Mouse (Mus musculus) telencephalon, adult 2 months (tissue): ENCODE data around the gene Renbp.

Source experiments
- DNase-seq: peaks from one replicate; pipeline ENCODE4 v3.0.0-alpha.2; 2011; ENCODE audit warnings: low read depth, low spot score

Renbp gene

DNA sequence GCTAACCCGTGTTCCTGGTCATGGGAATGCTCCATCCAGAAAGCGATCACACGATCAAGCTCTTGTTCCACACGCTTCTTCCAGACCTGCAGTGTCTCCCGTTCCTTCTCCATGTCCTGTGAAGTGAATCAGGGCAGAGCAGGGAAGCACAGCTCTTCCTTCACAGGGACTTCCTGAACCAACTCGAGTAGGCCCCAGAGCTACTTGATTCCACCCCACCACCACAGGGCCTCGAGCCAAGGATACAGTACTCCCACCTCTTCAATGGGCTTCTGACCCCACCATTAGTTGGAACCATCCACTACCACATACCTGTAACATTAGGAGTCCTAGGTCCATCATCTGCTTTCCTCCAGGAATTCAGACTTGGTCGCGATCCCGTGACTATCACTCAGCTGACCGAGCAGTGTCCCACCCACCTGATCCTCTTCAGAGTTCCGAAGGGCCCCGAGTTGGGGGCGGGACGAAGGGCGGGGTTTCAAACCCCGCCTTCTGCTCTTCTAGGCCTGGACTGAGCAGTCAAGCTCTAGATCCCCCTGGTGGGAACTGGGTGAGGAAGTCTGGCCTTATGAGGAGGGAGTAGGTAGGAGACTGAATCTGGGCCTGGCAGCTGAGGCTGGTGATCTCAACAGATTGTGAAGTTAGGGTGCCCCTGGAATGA, at the start of gene Renbp:
Gene Renbp, minus strand, starts transcription at position 449 of the 661 bp plus-strand sequence.
- DNase-seq, result no peak

GRCm38 (mm10) chrX:73977783-73978182, 47.1 kb upstream of the Renbp start:
- DNase-seq, result no peak

DNA sequence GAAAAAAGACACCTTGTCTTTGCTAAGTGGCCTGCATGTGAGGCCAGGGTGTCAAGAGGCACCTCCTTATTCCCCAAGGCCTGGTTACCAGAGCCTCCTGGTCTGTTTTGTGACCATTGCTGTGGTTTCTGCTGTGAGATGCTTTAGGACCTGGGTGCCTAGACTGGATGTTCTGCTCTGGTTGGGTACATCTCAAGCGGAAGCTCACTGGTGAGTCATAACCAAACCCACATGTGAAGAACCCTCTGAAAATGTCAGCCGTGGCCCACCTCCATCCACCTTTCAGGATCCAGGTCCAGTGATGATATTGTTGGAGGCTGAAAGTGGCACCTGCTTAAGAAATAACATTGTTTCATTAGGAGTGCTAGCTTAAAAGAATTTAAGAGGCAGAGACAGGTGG, 45.6 kb upstream of the Renbp start:
- no peak for DNase-seq

DNA sequence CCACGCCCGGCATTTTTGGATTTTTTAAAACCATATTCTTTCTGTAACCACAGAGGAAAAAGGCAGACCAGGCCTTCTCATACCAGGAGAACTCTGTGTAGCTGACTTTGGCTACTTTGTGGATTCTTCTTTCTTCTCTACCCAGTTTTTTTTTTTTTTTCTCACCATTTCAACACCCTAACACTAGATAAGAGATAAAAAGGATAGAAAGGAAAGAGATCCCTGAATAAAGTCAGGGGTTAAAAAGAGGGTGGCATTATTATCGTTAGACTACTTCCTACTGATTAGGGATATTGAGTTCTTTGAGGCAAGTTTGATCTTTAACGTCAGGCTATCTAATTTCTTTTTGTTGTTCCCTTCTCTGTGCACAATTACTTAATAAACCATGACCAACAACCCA, 42.1 kb upstream of the Renbp start:
- no peak for DNase-seq

DNA sequence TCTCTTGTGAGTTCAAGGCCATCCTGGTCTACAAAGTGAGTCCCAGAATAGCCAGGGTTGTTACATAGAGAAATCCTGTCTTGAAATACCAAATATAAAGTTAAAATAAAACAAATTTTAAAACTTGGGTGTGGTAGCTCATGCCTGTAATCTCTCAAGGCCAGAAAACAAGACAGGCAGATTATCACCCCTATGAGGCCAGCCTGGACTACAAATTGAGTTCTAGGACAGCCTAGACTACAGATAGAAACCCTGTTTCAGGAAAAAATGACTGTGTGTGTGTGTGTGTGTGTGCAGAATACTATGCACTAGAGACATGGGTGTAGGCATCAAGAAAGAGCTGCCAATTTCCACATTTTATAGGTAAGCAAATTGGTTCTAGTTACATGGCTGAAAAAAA, 40.1 kb upstream of the Renbp start:
- no peak for DNase-seq

- DNase-seq, result no peak
These were observed 39.1 kb upstream of the Renbp start for GRCm38 (mm10) chrX:73969729-73970128.

- no peak for DNase-seq
These were observed 38.5 kb upstream of the Renbp start for GRCm38 (mm10) chrX:73969167-73969566.

- DNase-seq, result peak; percentile 93
These were observed 36.8 kb upstream of the Renbp start for GRCm38 (mm10) chrX:73967177-73968075.

DNA sequence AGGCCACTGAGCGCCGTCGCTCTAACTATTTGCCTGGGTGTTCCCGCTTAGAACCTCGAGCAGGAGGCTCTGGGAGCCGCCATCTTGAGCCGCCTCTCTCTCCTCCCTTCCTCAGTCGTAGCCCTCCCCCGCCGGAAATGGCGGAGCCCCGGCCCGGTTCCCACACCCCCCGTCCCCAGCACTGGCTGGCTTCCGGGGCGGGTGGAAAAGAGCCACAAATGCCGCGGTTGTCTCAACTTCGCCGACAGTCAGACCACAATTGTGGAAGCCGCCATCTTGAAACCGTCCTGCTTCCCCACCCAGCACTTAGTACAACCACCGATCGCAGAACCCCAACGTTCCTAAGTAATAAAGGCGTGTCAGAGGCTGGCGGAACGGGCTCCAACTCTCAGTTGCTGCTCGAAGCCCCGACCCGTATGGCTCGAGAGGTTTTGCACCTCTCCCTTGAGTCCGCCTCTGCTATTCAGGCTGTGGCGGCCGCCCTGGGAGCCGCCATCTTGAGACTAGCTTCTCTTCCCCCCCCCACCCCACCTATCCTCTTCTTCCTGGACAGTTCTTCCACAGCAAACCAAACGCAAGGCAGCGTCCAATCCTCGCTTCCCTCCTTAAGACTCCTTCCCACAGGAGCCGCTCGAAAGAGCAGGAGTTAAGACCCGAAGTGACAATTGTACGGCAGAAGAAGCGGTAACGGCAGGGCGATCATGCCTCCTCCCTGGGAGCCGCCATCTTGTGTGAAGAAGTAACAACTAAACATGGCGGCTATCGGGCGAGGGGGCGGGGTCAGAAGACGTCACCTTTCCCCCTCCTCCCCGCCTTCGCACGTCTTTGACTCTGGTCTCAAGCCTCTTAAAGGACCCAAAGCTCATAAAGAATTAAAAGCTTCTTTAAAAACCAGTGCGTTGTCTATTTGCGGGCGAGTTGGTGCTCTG, 35.9 kb upstream of the Renbp start, which contains the start of gene Hcfc1:
Gene Hcfc1, minus strand, starts transcription at position 110 of the 929 bp plus-strand sequence.
- DNase-seq, result peak; percentile 80

GRCm38 (mm10) chrX:73965307-73965706, 34.7 kb upstream of the Renbp start:
- peak; percentile 53 for DNase-seq

DNA sequence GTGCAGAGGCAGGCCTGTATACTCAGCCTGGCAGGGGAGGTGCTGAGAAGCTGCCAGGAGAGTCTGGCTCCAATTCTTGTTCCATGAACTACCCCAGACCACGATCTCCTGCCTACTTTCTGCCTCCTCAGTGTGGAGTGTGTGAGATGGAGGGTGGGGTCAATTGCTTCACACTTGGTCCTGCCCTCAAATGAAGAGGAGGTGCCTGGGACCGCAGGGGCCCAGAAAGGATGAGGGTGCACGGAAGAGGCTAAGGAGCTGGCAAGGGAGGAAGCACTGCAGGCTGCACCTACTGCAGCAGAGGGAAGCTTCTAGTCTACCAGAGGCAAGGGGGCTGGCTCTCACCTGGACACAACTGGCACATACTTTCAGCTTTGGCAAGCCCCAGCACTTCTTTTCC, 33.7 kb upstream of the Renbp start:
- no peak for DNase-seq

- DNase-seq, result no peak
These were observed 24.3 kb upstream of the Renbp start for GRCm38 (mm10) chrX:73954988-73955387.

DNA sequence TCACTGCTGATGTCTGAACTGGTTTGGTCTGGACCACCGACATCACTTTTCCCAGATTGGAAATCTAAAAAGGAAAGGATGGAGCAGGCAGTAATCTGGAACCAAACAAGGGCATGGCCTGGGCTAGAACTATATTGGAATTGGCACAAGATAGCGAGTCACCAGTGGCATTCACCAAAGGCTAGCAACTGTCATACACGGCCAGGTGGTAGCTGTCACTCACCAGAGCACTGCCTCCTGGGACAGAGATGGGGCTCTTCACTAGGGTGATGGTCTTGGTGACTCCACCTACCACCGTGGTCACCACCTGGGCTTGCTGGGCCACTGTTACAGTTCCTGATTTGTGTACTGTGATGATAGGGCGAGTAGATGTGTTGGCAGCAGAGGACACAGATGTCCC, 22.0 kb upstream of the Renbp start:
- no peak for DNase-seq

DNA sequence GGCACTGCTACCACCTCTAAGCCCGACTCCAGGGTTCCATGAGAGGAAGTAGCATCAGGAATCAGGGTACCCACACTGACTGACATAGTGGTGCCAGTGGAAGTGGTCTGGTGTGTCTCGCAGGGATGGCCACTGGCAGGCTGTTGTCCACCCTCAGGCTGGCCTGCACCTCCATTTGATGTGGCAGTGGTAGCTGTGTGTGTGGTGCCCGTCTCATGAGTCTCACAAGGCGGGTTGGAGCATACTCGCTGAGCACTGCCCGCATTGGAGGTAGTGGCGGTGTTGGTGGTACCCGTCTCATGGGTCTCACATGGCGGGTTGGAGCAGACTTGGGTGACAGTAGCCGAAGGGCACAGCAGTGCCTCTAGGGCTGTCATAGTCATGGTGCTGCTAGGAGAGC, 18.7 kb upstream of the Renbp start:
- DNase-seq, result no peak

GRCm38 (mm10) chrX:73948647-73949046, 18.0 kb upstream of the Renbp start:
- no peak for DNase-seq

DNA sequence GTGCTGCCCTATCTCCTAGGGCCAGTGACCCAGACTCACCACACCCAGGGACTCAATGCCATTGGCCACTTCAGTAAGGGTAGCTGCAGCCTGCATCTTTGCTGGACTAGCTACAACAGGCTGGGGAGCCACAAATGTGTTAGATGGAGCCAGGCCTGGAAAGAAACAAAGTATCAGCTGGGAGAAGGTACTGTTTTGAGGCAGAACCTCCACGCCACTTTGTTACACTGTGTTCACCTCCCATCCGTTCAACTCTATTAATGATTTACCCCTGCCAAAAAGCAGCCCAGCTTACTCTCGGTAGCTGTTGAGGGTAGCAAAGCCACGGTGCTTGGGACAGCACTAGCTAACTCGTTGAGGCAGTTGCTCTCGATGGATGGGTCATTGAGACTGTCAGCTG, 16.2 kb upstream of the Renbp start:
- no peak for DNase-seq

GRCm38 (mm10) chrX:73942294-73942693, 11.6 kb upstream of the Renbp start:
- no peak for DNase-seq

GRCm38 (mm10) chrX:73941860-73942259, 11.2 kb upstream of the Renbp start:
- DNase-seq, result no peak

DNA sequence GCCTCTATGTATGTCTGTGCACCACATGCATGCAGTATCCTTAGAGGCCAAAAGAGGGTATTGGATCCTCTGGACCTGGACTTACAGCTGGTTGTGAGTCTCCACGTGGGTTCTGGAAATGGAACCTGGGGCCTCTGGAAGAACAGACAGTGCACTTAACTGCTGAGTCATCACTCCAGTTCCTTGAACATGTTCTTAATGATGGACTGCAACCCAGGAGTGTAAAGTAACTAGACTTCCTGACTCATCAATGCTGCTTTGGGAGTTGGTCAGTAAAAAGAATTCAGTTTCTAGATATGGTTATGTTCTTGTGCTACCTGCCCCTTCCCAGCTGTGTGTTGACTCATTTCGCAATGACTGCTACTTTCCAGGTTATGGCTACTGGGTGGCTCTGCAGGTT, 1.2 kb upstream of the Renbp start:
- DNase-seq, result no peak

DNA sequence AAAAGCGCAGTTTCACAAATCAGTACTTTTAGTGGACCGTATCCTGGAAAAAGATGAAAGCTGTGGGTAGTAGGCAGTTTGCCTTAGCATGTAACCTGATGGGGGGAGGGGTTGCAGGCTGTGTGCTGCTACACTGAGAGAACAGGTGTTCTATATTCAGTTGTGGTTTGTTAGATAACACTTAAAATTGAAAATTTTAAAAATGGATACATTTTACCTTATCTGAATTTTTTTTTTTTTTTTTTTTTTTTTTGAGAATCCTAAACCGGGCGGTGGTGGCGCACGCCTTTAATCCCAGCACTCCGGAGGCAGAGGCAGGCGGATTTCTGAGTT, 8.1 kb downstream of the Renbp start:
- DNase-seq, result no peak

DNA sequence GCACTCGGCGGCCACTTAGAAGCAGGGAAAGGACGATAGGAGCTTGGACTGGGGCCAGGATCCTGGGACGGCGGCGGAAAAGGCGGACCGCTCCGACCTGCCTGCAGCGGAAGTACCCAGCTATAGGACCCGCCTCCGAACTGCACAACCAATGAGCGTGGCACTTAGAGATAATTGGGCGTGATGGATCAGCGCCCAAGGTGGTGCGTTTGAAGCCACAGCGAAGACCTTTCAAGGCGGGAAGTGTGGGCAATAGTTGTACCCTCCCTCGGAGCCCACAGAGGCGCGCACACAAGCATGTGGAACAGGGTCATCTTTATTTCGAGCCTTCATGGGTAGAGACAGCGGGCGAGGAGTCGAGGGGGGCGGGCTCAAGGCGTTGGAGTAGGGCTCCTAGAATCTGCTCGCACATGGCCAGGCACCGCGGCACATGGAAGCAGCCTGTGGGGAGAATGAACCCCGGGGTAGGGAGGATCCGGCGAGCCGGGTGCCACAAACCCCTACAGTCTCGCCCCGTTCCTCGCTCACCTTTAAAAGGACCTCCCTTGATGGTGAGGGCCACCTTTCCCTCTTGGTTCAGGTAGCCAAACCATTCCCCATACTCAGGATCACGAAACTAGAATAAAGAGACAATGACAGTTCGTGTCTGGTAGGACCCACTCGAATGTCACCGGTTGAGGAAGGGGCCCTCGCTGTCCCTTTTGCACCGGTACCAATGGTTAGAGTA, 8.7 kb downstream of the Renbp start, which contains the start of the genes Arhgap4 and Naa10:
Gene Arhgap4, minus strand, starts transcription at position 48 of the 727 bp plus-strand sequence.
Gene Naa10, minus strand, starts transcription at position 122 of the 727 bp plus-strand sequence.
- DNase-seq, result peak; percentile 89
